Mouse (Mus musculus) neural tube, embryonic 13.5 days (tissue): ENCODE measurements around the gene Krtap14. TPM values are rescaled to one million over a fixed set of nuclear protein-coding genes. Genes with fewer than 3 reads are reported as not detected.

Experiments
- ATAC-seq: fragments of 200-750 bp; cut with Nextera tagmentation; 2 replicates; pipeline ENCODE4 v1.8.0; 2017; ENCODE audit warnings: low read depth, mild to moderate bottlenecking, moderate TSS enrichment, moderate library complexity
- H3K27ac ChIP-seq: fragments of 300-500 bp; sonication (generic); replicated peaks from 2 replicates; pipeline ENCODE4 v1.5.1; 2015; ENCODE audit warnings: moderate library complexity, mild to moderate bottlenecking, inconsistent platforms
- H3K27me3 ChIP-seq: fragments of 300-500 bp; sonication (generic); 2 replicates; pipeline ENCODE4 v1.6.1; 2015; ENCODE audit warnings: mild to moderate bottlenecking, inconsistent platforms
- H3K36me3 ChIP-seq: fragments of 300-500 bp; sonication (generic); 2 replicates; pipeline ENCODE4 v1.6.1; 2015; ENCODE audit warnings: mild to moderate bottlenecking, inconsistent platforms
- H3K4me1 ChIP-seq: fragments of 300-500 bp; sonication (generic); replicated peaks from 2 replicates; pipeline ENCODE4 v1.6.1; 2015; ENCODE audit warnings: inconsistent platforms
- H3K4me2 ChIP-seq: fragments of 300-500 bp; sonication (generic); 2 replicates; pipeline ENCODE4 v1.6.1; 2015; ENCODE audit warnings: inconsistent platforms, mild to moderate bottlenecking, moderate library complexity
- H3K4me3 ChIP-seq: fragments of 300-500 bp; sonication (generic); 2 replicates; pipeline ENCODE4 v1.5.1; 2015; ENCODE audit warnings: mild to moderate bottlenecking, inconsistent platforms
- H3K9ac ChIP-seq: fragments of 300-500 bp; sonication (generic); 2 replicates; pipeline ENCODE4 v1.6.1; 2015; ENCODE audit warnings: moderate library complexity, mild to moderate bottlenecking, inconsistent platforms
- H3K9me3 ChIP-seq: fragments of 300-500 bp; sonication (generic); 2 replicates; pipeline ENCODE4 v1.6.1; 2016; ENCODE audit warnings: inconsistent platforms
- WGBS: fragments of 180-500 bp; shearing (Covaris S2); methylation state at CpG from one replicate; pipeline ENCODE4 v1.1.7; 2015; 5-methylcytosine and 5-hydroxymethylcytosine counted together
- polyA plus RNA-seq: library from polyadenylated mRNA; unstranded; fragments of >200 nt; fragmentation: Nextera tagmentation; extraction: Ambion mirVana; gene quantifications from 2 replicates; pipeline ENCODE4 v1.2.1, GENCODE M21; 2015

Krtap14 gene
- polyA plus RNA-seq, 1 experiment from 2014 or later, result not detected

DNA sequence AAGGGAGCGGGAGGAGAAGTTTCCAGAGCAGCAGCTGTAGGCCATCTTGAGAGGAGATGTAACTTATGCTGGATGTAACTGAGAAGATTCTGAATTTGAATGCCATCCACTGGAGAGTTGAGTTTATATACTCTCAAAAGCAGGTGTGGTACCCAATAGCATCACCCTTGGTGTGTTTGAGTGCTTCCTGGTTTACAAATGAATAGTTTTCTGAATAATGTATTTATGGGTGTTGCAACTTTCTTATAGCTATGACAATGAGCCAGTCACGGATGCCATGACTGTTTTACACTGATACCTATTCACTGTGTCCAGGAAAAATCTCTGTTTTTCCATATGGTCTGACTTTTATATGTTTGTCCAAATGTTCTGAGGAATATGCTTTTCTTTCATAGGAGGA is 51.8 kb downstream of the Krtap14 start, which contains the start of gene 2310057N15Rik:
Gene 2310057N15Rik, minus strand, starts transcription at position 101 of the 400 bp plus-strand sequence.
- 86% methylated on average over 2 of the region's 2 CpGs for WGBS
- Histone ChIP-seq H3K27me3 (no peaks in the 10 kb centered on the region), H3K9ac (no peak within 1 kb of the TSS), H3K9me3 (no peaks in the 10 kb centered on the region), H3K4me3 (no peak within 1 kb of the TSS), H3K27ac (no peak within 1 kb of the TSS), H3K4me1 (no peaks in the 10 kb centered on the region), H3K36me3 (no peaks in the 10 kb centered on the region), H3K4me2 (no peak within 1 kb of the TSS)
- ATAC-seq, result no peak

Other genes starting within 250 kb of the Krtap14 start
- gene Krtap24-1, start 213.9 kb downstream of the Krtap14 start, polyA plus RNA-seq, result not detected in 2 replicates
- not detected in 2 replicates for gene 2310079G19Rik, start 198.5 kb downstream of the Krtap14 start, polyA plus RNA-seq
- not detected in 2 replicates for gene Krtap26-1, start 178.3 kb downstream of the Krtap14 start, polyA plus RNA-seq
- not detected in 2 replicates for gene Krtap27-1, start 154.5 kb downstream of the Krtap14 start, polyA plus RNA-seq
- gene 2310061N02Rik, start 118.2 kb downstream of the Krtap14 start, polyA plus RNA-seq, result not detected in 2 replicates
- gene Krtap13-1, start 97.3 kb downstream of the Krtap14 start, polyA plus RNA-seq, result not detected in 2 replicates
- gene Krtap13, start 74.5 kb downstream of the Krtap14 start, polyA plus RNA-seq, result not detected in 2 replicates
- gene 2310034C09Rik, start 67.3 kb downstream of the Krtap14 start, polyA plus RNA-seq, result not detected in 2 replicates
- not detected in 2 replicates for gene 2310057N15Rik, start 51.9 kb downstream of the Krtap14 start, polyA plus RNA-seq
- not detected in 2 replicates for gene Gm5965, start 48.2 kb downstream of the Krtap14 start, polyA plus RNA-seq
- gene Gm20741, start 13.9 kb downstream of the Krtap14 start, polyA plus RNA-seq, result not detected in 2 replicates
- gene Krtap15, start 5.9 kb downstream of the Krtap14 start, polyA plus RNA-seq, result not detected in 2 replicates
- gene Krtap19-1, start 43.3 kb upstream of the Krtap14 start, polyA plus RNA-seq, result not detected in 2 replicates
- not detected in 2 replicates for gene Krtap19-2, start 48.1 kb upstream of the Krtap14 start, polyA plus RNA-seq
- not detected in 2 replicates for gene Krtap19-3, start 51.9 kb upstream of the Krtap14 start, polyA plus RNA-seq
- gene Krtap19-4, start 58.9 kb upstream of the Krtap14 start, polyA plus RNA-seq, result not detected in 2 replicates
- not detected in 2 replicates for gene Krtap19-5, start 70.3 kb upstream of the Krtap14 start, polyA plus RNA-seq
- not detected in 2 replicates for gene Krtap19-9b, start 106.1 kb upstream of the Krtap14 start, polyA plus RNA-seq
- gene Krtap16-3, start 136.7 kb upstream of the Krtap14 start, polyA plus RNA-seq, result not detected in 2 replicates
- gene Krtap22-2, start 184.6 kb upstream of the Krtap14 start, polyA plus RNA-seq, result not detected in 2 replicates
- gene Gm10229, start 189.1 kb upstream of the Krtap14 start, polyA plus RNA-seq, result not detected in 2 replicates
- gene Krtap6-1, start 205.6 kb upstream of the Krtap14 start, polyA plus RNA-seq, result not detected in 2 replicates
- not detected in 2 replicates for gene Gm10228, start 215.3 kb upstream of the Krtap14 start, polyA plus RNA-seq
- gene Krtap6-5, start 221.7 kb upstream of the Krtap14 start, polyA plus RNA-seq, result not detected in 2 replicates
- not detected in 2 replicates for gene 1110025L11Rik, start 237.9 kb upstream of the Krtap14 start, polyA plus RNA-seq